ENCODE assay signal across 9 mouse cellular contexts in genomic region chr17:84709403-84709851, GRCm38 (mm10). TPM values are rescaled to one million over a fixed set of nuclear protein-coding genes. Genes with fewer than 3 reads are reported as not detected.
DNase-seq lines count a peak whose midpoint lies in the region; ATAC-seq lines count a peak whose summit lies in the region.
"Had no signal": no experiment of that assay in that cellular context is flagged by ENCODE, and none has a peak within 500 bp of the region (broad histone marks: within the 10 kb centered on the region; RNA-seq: fewer than 3 reads in every experiment).

No protein-coding gene starts in this region.

- no peak for ATAC-seq in cerebellum, adult (ENCODE audit: insufficient number of reproducible peaks, low FRiP score, low TSS enrichment)
- peak; percentile 49 for ATAC-seq in intestine, embryonic 15.5 days
- ATAC-seq in midbrain, embryonic 11.5 days (ENCODE audit: low FRiP score): no peak

- H3K9ac ChIP-seq in intestine, embryonic 15.5 days: no peak overlapping the region
- no peak overlapping the region for H3K9ac ChIP-seq in midbrain, embryonic 11.5 days (ENCODE audit: low read length)

- no peak overlapping the region for H3K27ac ChIP-seq in intestine, embryonic 15.5 days
- no peak overlapping the region for H3K27ac ChIP-seq in midbrain, embryonic 11.5 days (ENCODE audit: low read depth, low read length)
- H3K27ac ChIP-seq: macrophage had no signal

- H3K27me3 ChIP-seq in intestine, embryonic 15.5 days (replicated peaks): no peaks in the 10 kb centered on the region
- no peaks in the 10 kb centered on the region for H3K27me3 ChIP-seq in midbrain, embryonic 11.5 days (ENCODE audit: control insufficient read depth, insufficient read depth, low read length)

- peaks cover 13% of the 10 kb centered on the region; the same call in 1 of the 2 replicates for H3K36me3 ChIP-seq in intestine, embryonic 15.5 days
- H3K36me3 ChIP-seq in midbrain, embryonic 11.5 days (ENCODE audit: control insufficient read depth, insufficient read depth, low read length): peaks cover 7% of the 10 kb centered on the region

- 68% methylated on average over 17 of the region's 17 CpGs for WGBS in intestine, embryonic 15.5 days
- WGBS in midbrain, embryonic 11.5 days: 63% methylated on average over 17 of the region's 17 CpGs

- no peak overlapping the region for H3K4me2 ChIP-seq in intestine, embryonic 15.5 days (replicated peaks)
- no peak overlapping the region for H3K4me2 ChIP-seq in midbrain, embryonic 11.5 days

- no peaks in the 10 kb centered on the region for H3K9me3 ChIP-seq in intestine, embryonic 15.5 days
- H3K9me3 ChIP-seq in midbrain, embryonic 11.5 days (ENCODE audit: control insufficient read depth, low read length): no peaks in the 10 kb centered on the region

- DNase-seq in cerebellum, adult 9-10 months: peak; percentile 9
- peak; percentile 64 for DNase-seq in embryo, embryonic 10.5 days (ENCODE audit: low spot score)
- DNase-seq in midbrain, embryonic 11.5 days (ENCODE audit: low spot score, missing footprints): peak; percentile 86
- no peak for DNase-seq in B cell, adult 2 months
- no peak for DNase-seq in testis, postnatal 14 days (ENCODE audit: low spot score)
- DNase-seq in spleen, postnatal 14 days (ENCODE audit: low spot score in 2 of 2): no peak

- H3K4me1 ChIP-seq in intestine, embryonic 15.5 days (replicated peaks): no peaks in the 10 kb centered on the region
- H3K4me1 ChIP-seq in midbrain, embryonic 11.5 days (ENCODE audit: control insufficient read depth, insufficient read depth, low read length): peaks cover 4% of the 10 kb centered on the region

- no peak overlapping the region for H3K4me3 ChIP-seq in intestine, embryonic 15.5 days (replicated peaks)
- H3K4me3 ChIP-seq in midbrain, embryonic 11.5 days (ENCODE audit: low read depth, low read length): no peak overlapping the region

RNA-seq across cellular contexts. Expression of gene Abcg5, which starts 26.6 kb away (rescaled TPM):
- 2.3 and 3.4 TPM in 2 replicates for polyA plus RNA-seq in intestine, embryonic 15.5 days (2015; fragmentation: Nextera tagmentation; extraction: Ambion mirVana)
- polyA plus RNA-seq in midbrain, embryonic 11.5 days (2014; fragmentation: Nextera tagmentation; extraction: Ambion mirVana): 1.9 and 2.4 TPM in 2 replicates
- polyA plus RNA-seq: macrophage had no signal

RNA-seq across cellular contexts. Expression of gene Abcg8, which starts 33.3 kb away (rescaled TPM):
- polyA plus RNA-seq in intestine, embryonic 15.5 days (2015; fragmentation: Nextera tagmentation; extraction: Ambion mirVana): 0.30 and 0.57 TPM in 2 replicates
- 0.21 TPM in 1 of 2 replicates, not detected in the other for polyA plus RNA-seq in midbrain, embryonic 11.5 days (2014; fragmentation: Nextera tagmentation; extraction: Ambion mirVana)
- polyA plus RNA-seq: macrophage had no signal

Comparison
In these comparisons a context has a peak if more than half of its experiments do, and no peak if none do; other contexts are left out.
1. DNase-seq: peak in cerebellum, adult 9-10 months (single experiment), embryo, embryonic 10.5 days (single experiment) and midbrain, embryonic 11.5 days (single experiment); none in B cell, adult 2 months (0 of 2), testis, postnatal 14 days (single experiment) and spleen, postnatal 14 days (0 of 2).